ENCODE assay signal across 8 mouse cellular contexts in genomic region chr15:102458904-102459317, GRCm38 (mm10). TPM values are rescaled to one million over a fixed set of nuclear protein-coding genes. Genes with fewer than 3 reads are reported as not detected.
A peak's percentile ranks its signal among the peaks of the same experiment; 100 is the strongest.
DNase-seq lines count a peak whose midpoint lies in the region; ATAC-seq lines count a peak whose summit lies in the region.

TSS of gene Prr13 (plus strand) at chr15:102459028.

- H3K4me3 ChIP-seq in heart, embryonic 14.5 days (ENCODE audit: control insufficient read depth in 1 of 2, insufficient read depth in 1 of 2, low read depth in 1 of 2, low read length in 2 of 2), result peak within 1 kb of the TSS; percentile 37 to 56
- H3K4me3 ChIP-seq in liver, embryonic 13.5 days (replicated peaks), result peak within 1 kb of the TSS; percentile 64
- H3K4me3 ChIP-seq in stomach, embryonic 16.5 days (replicated peaks; ENCODE audit: low read length), result peak within 1 kb of the TSS; percentile 64

- peak within 1 kb of the TSS in 1 of 2 experiments; percentile 70; a peak in 3 of 4 replicates for H3K27ac ChIP-seq in heart, embryonic 14.5 days (replicated peaks in 1 of 2; ENCODE audit: control insufficient read depth in 1 of 2, insufficient read depth in 1 of 2, low read depth in 2 of 2, low read length in 2 of 2)
- H3K27ac ChIP-seq in liver, embryonic 13.5 days, result peak within 1 kb of the TSS; percentile 90
- peak within 1 kb of the TSS; percentile 76 for H3K27ac ChIP-seq in stomach, embryonic 16.5 days (ENCODE audit: low read length)

- peaks cover 9 to 28% of the 10 kb centered on the region in 2 experiments for H3K4me1 ChIP-seq in heart, embryonic 14.5 days (ENCODE audit: control insufficient read depth in 2 of 2, insufficient read depth in 2 of 2, low read length in 2 of 2)
- H3K4me1 ChIP-seq in liver, embryonic 13.5 days (replicated peaks), result peaks cover 66% of the 10 kb centered on the region
- H3K4me1 ChIP-seq in stomach, embryonic 16.5 days (ENCODE audit: control insufficient read depth, insufficient read depth, low read length), result peaks cover 13% of the 10 kb centered on the region

- peak; percentile 77 for DNase-seq in c-Kit-negative CD71-positive TER-119-positive erythroid progenitor cells, embryonic 14.5 days (ENCODE audit: low read depth, low spot score)
- peak; percentile 92 for DNase-seq in fibroblast of lung, adult 2 months (ENCODE audit: low read depth)
- peak; percentile 96 for DNase-seq in kidney, postnatal 14 days
- peak; percentile 89 for DNase-seq in liver, embryonic 13.5 days
- DNase-seq in neural tube, embryonic 10.5 days (ENCODE audit: extremely low spot score, low spot score), result peak; percentile 75

- peak; percentile 93 for ATAC-seq in CD4-positive, CD25-positive, alpha-beta regulatory T cell, adult 4 months
- peak; percentile 76 for ATAC-seq in heart, embryonic 14.5 days (ENCODE audit: insufficient number of reproducible peaks, insufficient read depth, low FRiP score, low read depth)
- peak; percentile 79 for ATAC-seq in liver, embryonic 13.5 days (ENCODE audit: low read depth)
- peak; percentile 93 for ATAC-seq in stomach, embryonic 16.5 days (ENCODE audit: insufficient read depth, low FRiP score)

- H3K36me3 ChIP-seq in heart, embryonic 14.5 days (ENCODE audit: control insufficient read depth, insufficient read depth, low read length), result peaks cover 12% of the 10 kb centered on the region
- peaks cover 19% of the 10 kb centered on the region for H3K36me3 ChIP-seq in liver, embryonic 13.5 days
- H3K36me3 ChIP-seq in stomach, embryonic 16.5 days (ENCODE audit: control insufficient read depth, insufficient read depth, low read length), result no peaks in the 10 kb centered on the region

- no peaks in the 10 kb centered on the region for H3K9me3 ChIP-seq in heart, embryonic 14.5 days (ENCODE audit: control insufficient read depth, low read length)
- H3K9me3 ChIP-seq in liver, embryonic 13.5 days (replicated peaks), result no peaks in the 10 kb centered on the region
- no peaks in the 10 kb centered on the region for H3K9me3 ChIP-seq in stomach, embryonic 16.5 days (replicated peaks; ENCODE audit: control insufficient read depth, low read length)

- under 1% methylated on average over 19 of the region's 19 CpGs for WGBS in heart, embryonic 14.5 days
- under 1% methylated on average over 19 of the region's 19 CpGs for WGBS in liver, embryonic 13.5 days (ENCODE audit: insufficient replicate concordance)
- under 1% methylated on average over 19 of the region's 19 CpGs for WGBS in stomach, embryonic 16.5 days

- H3K27me3 ChIP-seq in heart, embryonic 14.5 days (ENCODE audit: control insufficient read depth, insufficient read depth, low read length), result no peaks in the 10 kb centered on the region
- no peaks in the 10 kb centered on the region for H3K27me3 ChIP-seq in liver, embryonic 13.5 days
- H3K27me3 ChIP-seq in stomach, embryonic 16.5 days (ENCODE audit: control insufficient read depth, insufficient read depth, low read length), result no peaks in the 10 kb centered on the region

- peak within 1 kb of the TSS; percentile 74 for H3K9ac ChIP-seq in heart, embryonic 14.5 days (ENCODE audit: low read length)
- H3K9ac ChIP-seq in liver, embryonic 13.5 days, result peak within 1 kb of the TSS; percentile 73
- peak within 1 kb of the TSS; percentile 74 for H3K9ac ChIP-seq in stomach, embryonic 16.5 days (ENCODE audit: low read length)

- H3K4me2 ChIP-seq in heart, embryonic 14.5 days (ENCODE audit: low read length), result peak within 1 kb of the TSS; percentile 77
- H3K4me2 ChIP-seq in liver, embryonic 13.5 days, result peak within 1 kb of the TSS; percentile 83
- H3K4me2 ChIP-seq in stomach, embryonic 16.5 days (ENCODE audit: low read depth, low read length), result peak within 1 kb of the TSS; percentile 74

RNA-seq across cellular contexts. Expression of gene Prr13, which starts in this region (rescaled TPM):
- 1,000 to 10,000 TPM; 1,029 to 1,286 TPM for polyA plus RNA-seq in CD4-positive, CD25-positive, alpha-beta regulatory T cell, adult 4 months (2017; shearing (Covaris generic))
- 108 and 114 TPM in 2 replicates for polyA plus RNA-seq in heart, embryonic 14.5 days (2014; fragmentation: Nextera tagmentation; extraction: Ambion mirVana)
- polyA plus RNA-seq in liver, embryonic 13.5 days (2015; fragmentation: Nextera tagmentation; extraction: Ambion mirVana), result 108 and 112 TPM in 2 replicates
- polyA plus RNA-seq in stomach, embryonic 16.5 days (2015; fragmentation: Nextera tagmentation; extraction: Ambion mirVana), result 131 and 157 TPM in 2 replicates
